Comparison of ENCODE assay signal across 8 mouse cellular contexts in genomic region chr14:56887514-56887880, GRCm38 (mm10). TPM values are rescaled to one million over a fixed set of nuclear protein-coding genes. Genes with fewer than 3 reads are reported as not detected.
DNase-seq lines count a peak whose midpoint lies in the region; ATAC-seq and TF ChIP-seq lines count a peak whose summit lies in the region.

No protein-coding gene starts in this region.

- H3K27me3 ChIP-seq in heart, adult 2 months (ENCODE audit: control insufficient read depth, insufficient read depth, low read length) = no peaks in the 10 kb centered on the region
- no peaks in the 10 kb centered on the region for H3K27me3 ChIP-seq in C2C12 (ENCODE audit: control insufficient read depth, insufficient read depth, insufficient read length)
- H3K27me3 ChIP-seq in erythroblast, embryonic 14.5 days (ENCODE audit: control insufficient read depth) = no peaks in the 10 kb centered on the region
- H3K27me3 ChIP-seq in liver, embryonic 13.5 days = no peaks in the 10 kb centered on the region

- no peak for TF ChIP-seq EP300 in heart, adult 2 months (IDR thresholded peaks at IDR 0.05; ENCODE audit: insufficient read depth, low read depth, low read length)

- peak overlapping the region; percentile 76 for H3K4me2 ChIP-seq in liver, embryonic 13.5 days

- peaks cover 52% of the 10 kb centered on the region for H3K79me3 ChIP-seq in C2C12 (ENCODE audit: low read depth)

- peak overlapping the region; percentile 86 for H3K4me3 ChIP-seq in heart, adult 2 months
- H3K4me3 ChIP-seq in C2C12 (ENCODE audit: insufficient read depth, poor library complexity, severe bottlenecking) = peak overlapping the region; percentile 74
- peak overlapping the region; percentile 76 for H3K4me3 ChIP-seq in erythroblast, embryonic 14.5 days (replicated peaks)
- peak overlapping the region; percentile 86 for H3K4me3 ChIP-seq in liver, embryonic 13.5 days (replicated peaks)

- ATAC-seq in liver, embryonic 13.5 days (ENCODE audit: low read depth) = no peak

- no peak for DNase-seq in heart, adult 2 months
- DNase-seq in heart, adult 8-10 months (ENCODE audit: low spot score) = no peak
- DNase-seq in liver, embryonic 13.5 days = no peak
- no peak for DNase-seq in right cerebral cortex, adult 2 months (ENCODE audit: low spot score in 2 of 2)
- no peak for DNase-seq in adrenal gland, postnatal 25 days
- DNase-seq in ovary, postnatal 14 days (ENCODE audit: low spot score) = no peak

- H3K27ac ChIP-seq in heart, adult 2 months = peak overlapping the region; percentile 95
- peak overlapping the region; percentile 91 for H3K27ac ChIP-seq in liver, embryonic 13.5 days

- H3K36me3 ChIP-seq in heart, adult 2 months (ENCODE audit: control insufficient read depth, insufficient read depth, low read length) = peaks cover 19% of the 10 kb centered on the region
- H3K36me3 ChIP-seq in C2C12 (ENCODE audit: control insufficient read depth, insufficient read depth) = peaks cover 33% of the 10 kb centered on the region
- peaks cover 17% of the 10 kb centered on the region for H3K36me3 ChIP-seq in erythroblast, embryonic 14.5 days (ENCODE audit: control insufficient read depth)
- H3K36me3 ChIP-seq in liver, embryonic 13.5 days = peaks cover 7% of the 10 kb centered on the region; the same call in 1 of the 2 replicates

- TF ChIP-seq POLR2A in heart, adult 2 months (IDR thresholded peaks at IDR 0.05; ENCODE audit: insufficient read depth, low read depth, low read length) = no peak

- intact Hi-C loops in heart, adult 2 months (cut with DNase I) = no loop called here

- no peak for TF ChIP-seq CTCF in heart, adult 2 months (IDR thresholded peaks at IDR 0.05)
- no peak for TF ChIP-seq CTCF in C2C12 (IDR thresholded peaks at IDR 0.05; ENCODE audit: control insufficient read depth, insufficient read depth, insufficient read length)

- no peaks in the 10 kb centered on the region for H3K79me2 ChIP-seq in heart, adult 2 months (replicated peaks; ENCODE audit: control insufficient read depth, insufficient read depth, low read length)
- peaks cover 56% of the 10 kb centered on the region for H3K79me2 ChIP-seq in C2C12 (ENCODE audit: control insufficient read depth, insufficient read depth)

- peak overlapping the region; percentile 99 for H3ac ChIP-seq in C2C12 (ENCODE audit: control insufficient read depth, insufficient read length, low read depth)

- 2% methylated on average over 3 of the region's 3 CpGs for WGBS in heart, adult 2 months
- WGBS in liver, embryonic 13.5 days (ENCODE audit: insufficient replicate concordance) = 0% methylated on average over 3 of the region's 3 CpGs

- H3K4me1 ChIP-seq in heart, adult 2 months (ENCODE audit: control insufficient read depth, insufficient read depth, low read length) = peaks cover 1% of the 10 kb centered on the region
- H3K4me1 ChIP-seq in erythroblast, embryonic 14.5 days (ENCODE audit: control insufficient read depth) = peaks cover 26% of the 10 kb centered on the region
- peaks cover 30% of the 10 kb centered on the region for H3K4me1 ChIP-seq in liver, embryonic 13.5 days (replicated peaks)

- no peaks in the 10 kb centered on the region for H3K9me3 ChIP-seq in erythroblast, embryonic 14.5 days (ENCODE audit: control insufficient read depth, low read length)
- no peaks in the 10 kb centered on the region for H3K9me3 ChIP-seq in liver, embryonic 13.5 days (replicated peaks)

- H3K9ac ChIP-seq in heart, adult 2 months (ENCODE audit: low read depth, low read length) = peak overlapping the region; percentile 79
- peak overlapping the region; percentile 88 for H3K9ac ChIP-seq in liver, embryonic 13.5 days

TF ChIP-seq in C2C12, 6 proteins besides CTCF, POLR2A, EP300 and RAD21:
- no peak for TF ChIP-seq MYOG (IDR thresholded peaks at IDR 0.05; ENCODE audit: control insufficient read depth, extremely low read depth, insufficient read length)
- no peak for TF ChIP-seq MAX (IDR thresholded peaks at IDR 0.05)
- TF ChIP-seq MYOD1 (IDR thresholded peaks at IDR 0.05; ENCODE audit: control insufficient read depth, insufficient read length, low read depth) = no peak

RNA-seq across cellular contexts. Expression of gene Zmym2, which starts 1.0 kb away (rescaled TPM):
- total RNA-seq in heart, adult 2 months (2021) = 10 to 100 TPM; 29.1 to 34.7 TPM
- 6.9 and 14.8 TPM in 2 replicates for polyA plus RNA-seq in heart, adult 2 months (2012; rRNA removed)
- total RNA-seq in heart, adult 8-10 months (2022) = 10 to 100 TPM; 29.4 to 35.2 (median 30.8) TPM
- 6.4 TPM for polyA plus RNA-seq in C2C12 (2012; fragmentation: generic; extraction: Trizol)
- polyA plus RNA-seq in erythroblast, embryonic 14.5 days (2012) = 0.03 and 0.10 TPM in 2 replicates
- polyA plus RNA-seq in liver, embryonic 13.5 days (2015; fragmentation: Nextera tagmentation; extraction: Ambion mirVana) = 6.4 and 11.6 TPM in 2 replicates
- 59.4 and 65.4 TPM in 2 replicates for total RNA-seq in adrenal gland, postnatal 25 days (2021)
